Mouse (Mus musculus) embryonic facial prominence, embryonic 14.5 days (tissue): Measurements from ENCODE around the gene Fam107b. TPM values are rescaled to one million over a fixed set of nuclear protein-coding genes. Genes with fewer than 3 reads are reported as not detected.
"Not testable (repeated sequence)": the region's sequence is repeated elsewhere in the genome, so short reads cannot be mapped to it uniquely, and the experiment has no call there.

Experiments
- ATAC-seq: fragments of 200-750 bp; cut with Nextera tagmentation; 2 replicates; pipeline ENCODE4 v1.8.0; 2017; ENCODE audit warnings: low read depth, moderate number of reproducible peaks, moderate TSS enrichment
- DNase-seq: peaks from one replicate; pipeline ENCODE4 v3.0.0-alpha.2; 2015; ENCODE audit warnings: low spot score
- H3K27ac ChIP-seq: fragments of 300-500 bp; sonication (generic); replicated peaks from 2 replicates; pipeline ENCODE4 v1.5.1; 2014; ENCODE audit warnings: low read depth, mild to moderate bottlenecking, low read length, moderate library complexity
- H3K27me3 ChIP-seq: fragments of 300-500 bp; sonication (generic); replicated peaks from 2 replicates; pipeline ENCODE4 v1.6.1; 2014; ENCODE audit warnings: low read length; ENCODE audit not compliant: control insufficient read depth, insufficient read depth
- H3K36me3 ChIP-seq: fragments of 300-500 bp; sonication (generic); 2 replicates; pipeline ENCODE4 v1.6.1; 2014; ENCODE audit warnings: low read length, mixed read lengths; ENCODE audit not compliant: control insufficient read depth, insufficient read depth
- H3K4me1 ChIP-seq: fragments of 300-500 bp; sonication (generic); 2 replicates; pipeline ENCODE4 v1.6.1; 2014; ENCODE audit warnings: antibody characterized with exemption, low read length; ENCODE audit not compliant: control insufficient read depth, insufficient read depth
- H3K4me2 ChIP-seq: fragments of 300-500 bp; sonication (generic); 2 replicates; pipeline ENCODE4 v1.6.1; 2014; ENCODE audit warnings: low read depth, mild to moderate bottlenecking, low read length, moderate library complexity, mixed read lengths
- H3K4me3 ChIP-seq: fragments of 300-500 bp; sonication (generic); 2 replicates; pipeline ENCODE4 v1.5.1; 2014; ENCODE audit warnings: low read depth, mild to moderate bottlenecking, low read length
- H3K9ac ChIP-seq: fragments of 300-500 bp; sonication (generic); 2 replicates; pipeline ENCODE4 v1.6.1; 2014; ENCODE audit warnings: low read depth, mild to moderate bottlenecking, low read length, moderate library complexity, mixed read lengths
- H3K9me3 ChIP-seq: fragments of 300-500 bp; sonication (generic); 2 replicates; pipeline ENCODE4 v1.6.1; 2016; ENCODE audit warnings: low read length; ENCODE audit not compliant: control insufficient read depth
- WGBS: fragments of 180-500 bp; shearing (Covaris S2); extraction: QIAGEN DNeasy Blood & Tissue Kit; methylation state at CpG from one replicate; pipeline ENCODE4 v1.1.7; 2014; 5-methylcytosine and 5-hydroxymethylcytosine counted together
- polyA plus RNA-seq: library from polyadenylated mRNA; unstranded; fragments of >200 nt; fragmentation: Nextera tagmentation; extraction: Ambion mirVana; gene quantifications from 2 replicates; pipeline ENCODE4 v1.2.1, GENCODE M21; 2014

Fam107b gene
- polyA plus RNA-seq, 1 experiment from 2014 or later = 40.4 TPM

DNA sequence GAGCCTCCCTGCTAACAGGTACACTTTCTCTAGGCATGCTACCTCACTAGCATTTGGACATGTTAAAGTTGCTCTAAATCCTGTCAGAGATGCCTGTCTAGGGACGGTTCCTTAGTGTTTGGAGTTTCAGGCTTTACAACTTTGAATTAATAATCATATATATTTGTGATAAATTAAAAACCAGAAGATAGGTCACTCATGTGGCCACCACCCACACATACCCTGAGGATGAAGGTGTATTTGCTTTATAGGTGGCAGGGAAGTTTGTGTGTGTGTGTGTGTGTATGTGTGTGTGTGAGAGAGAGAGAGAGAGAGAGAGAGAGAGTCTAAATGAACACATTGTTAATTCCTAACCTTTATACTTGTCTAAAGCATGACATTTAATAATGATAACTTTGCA, 144.2 kb downstream of the Fam107b start:
- Histone ChIP-seq H3K4me3 (peak overlapping the region; percentile 80), H3K4me1 (peaks cover 30% of the 10 kb centered on the region), H3K4me2 (peak overlapping the region; percentile 83), H3K36me3 (no peaks in the 10 kb centered on the region), H3K9ac (peak overlapping the region; percentile 87), H3K27ac (no peak overlapping the region), H3K9me3 (no peaks in the 10 kb centered on the region), H3K27me3 (no peaks in the 10 kb centered on the region)
- 39% methylated on average over 1 of the region's 1 CpGs for WGBS
- ATAC-seq = no peak
- no peak for DNase-seq

GRCm38 (mm10) chr2:3715424-3715823, 145.1 kb downstream of the Fam107b start:
- Histone ChIP-seq H3K27me3 (no peaks in the 10 kb centered on the region), H3K9ac (no peak overlapping the region), H3K4me2 (peak overlapping the region; percentile 83), H3K36me3 (no peaks in the 10 kb centered on the region), H3K4me3 (peak overlapping the region; percentile 10), H3K27ac (no peak overlapping the region), H3K4me1 (peaks cover 30% of the 10 kb centered on the region), H3K9me3 (no peaks in the 10 kb centered on the region)
- DNase-seq = no peak
- ATAC-seq = no peak
- 49% methylated on average over 3 of the region's 3 CpGs for WGBS

GRCm38 (mm10) chr2:3717268-3717667, 147.0 kb downstream of the Fam107b start:
- peaks cover 30% of the 10 kb centered on the region for H3K4me1 ChIP-seq
- no peak overlapping the region for H3K9ac ChIP-seq
- ATAC-seq = no peak

DNA sequence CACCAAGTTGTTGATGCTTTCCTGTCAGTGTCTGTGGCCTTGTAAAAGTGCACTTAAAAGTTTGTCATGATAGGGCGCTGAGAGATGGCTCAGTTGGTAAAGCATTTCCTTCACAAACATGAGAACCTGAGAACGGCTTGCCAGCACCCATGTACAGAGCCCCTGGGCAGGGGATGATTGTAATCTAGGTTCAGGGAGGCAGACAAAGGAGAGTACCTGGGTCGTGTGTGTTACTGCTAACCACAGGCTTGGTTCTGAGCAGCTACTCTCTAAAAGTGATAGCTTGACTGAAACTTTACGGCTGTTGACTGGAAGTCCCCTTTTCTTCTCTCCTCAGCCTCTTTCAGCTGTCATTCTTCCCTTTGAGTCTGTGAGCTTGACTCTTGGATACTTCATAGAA, 147.6 kb downstream of the Fam107b start:
- Histone ChIP-seq H3K9ac (no peak overlapping the region), H3K4me2 (no peak overlapping the region), H3K27ac (no peak overlapping the region), H3K9me3 (no peaks in the 10 kb centered on the region), H3K4me1 (peaks cover 30% of the 10 kb centered on the region), H3K27me3 (no peaks in the 10 kb centered on the region), H3K4me3 (no peak overlapping the region), H3K36me3 (no peaks in the 10 kb centered on the region)
- ATAC-seq (no peak), DNase-seq (no peak)
- 68% methylated on average over 4 of the region's 4 CpGs for WGBS

More at GRCm38 (mm10) chr2:3717268-3717667, 147.0 kb downstream of the Fam107b start:
- Histone ChIP-seq H3K4me2 (no peak overlapping the region), H3K27ac (no peak overlapping the region), H3K9me3 (no peaks in the 10 kb centered on the region), H3K36me3 (no peaks in the 10 kb centered on the region), H3K4me3 (no peak overlapping the region), H3K27me3 (no peaks in the 10 kb centered on the region)
- no peak for DNase-seq
- 39% methylated on average over 5 of the region's 5 CpGs for WGBS

DNA sequence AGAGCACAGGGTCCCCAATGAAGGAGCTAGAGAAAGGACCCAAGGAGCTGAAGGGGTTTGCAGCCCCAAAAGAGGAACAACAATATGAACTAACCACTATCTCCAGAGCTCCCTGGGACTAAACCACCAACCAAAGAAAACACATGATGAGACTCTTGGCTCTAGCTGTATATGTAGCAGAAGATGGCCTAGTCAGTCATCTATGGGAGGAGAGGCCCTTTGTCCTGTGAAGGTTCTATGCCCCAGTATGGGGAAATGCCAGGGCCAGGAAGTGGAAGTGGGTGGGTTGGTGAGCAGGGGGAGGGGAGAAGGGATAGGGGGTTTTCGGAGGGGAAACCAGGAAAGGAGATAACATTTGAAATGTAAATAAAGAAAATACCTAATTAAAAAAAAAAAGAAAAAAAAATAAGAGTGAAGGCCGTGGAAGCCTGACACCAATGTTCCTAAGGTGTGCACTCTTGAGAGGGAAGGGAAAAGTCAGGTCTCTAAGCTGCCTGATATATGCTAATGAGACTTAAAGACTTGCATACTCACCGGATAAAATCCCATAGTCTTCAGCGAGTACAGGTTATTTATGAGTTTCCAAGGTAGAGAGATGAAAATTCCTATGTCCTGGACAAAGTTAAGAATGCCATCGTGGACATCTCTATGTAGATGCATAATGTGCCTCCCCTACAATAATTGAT, 149.3 kb downstream of the Fam107b start:
- not testable (repeated sequence) for H3K36me3 ChIP-seq, H3K4me2 ChIP-seq, H3K27ac ChIP-seq, ATAC-seq, H3K9me3 ChIP-seq, DNase-seq, H3K27me3 ChIP-seq, H3K4me3 ChIP-seq, H3K9ac ChIP-seq
- WGBS = 86% methylated on average over 5 of the region's 5 CpGs
- peaks cover 23% of the 10 kb centered on the region for H3K4me1 ChIP-seq

DNA sequence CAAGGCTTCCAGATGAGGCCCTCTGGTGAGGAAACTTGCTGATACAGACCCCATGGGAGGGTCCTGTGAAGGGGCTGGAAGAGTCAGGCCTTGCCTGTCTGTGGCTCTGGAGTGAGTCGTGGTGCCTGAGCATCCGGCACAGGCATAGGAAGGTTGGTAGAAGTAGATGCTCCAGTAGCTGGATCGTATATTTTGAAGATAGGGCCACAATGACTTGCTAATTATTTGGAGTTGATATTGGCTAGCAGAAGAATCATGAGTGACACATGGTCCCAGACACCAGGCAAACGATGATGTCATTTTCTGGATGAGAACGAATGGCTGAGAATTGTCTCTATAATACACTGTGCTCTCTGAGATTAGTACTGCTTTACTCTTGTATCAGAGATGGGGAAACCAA, 150.8 kb downstream of the Fam107b start:
- no peak for DNase-seq
- Histone ChIP-seq H3K9ac (no peak overlapping the region), H3K27me3 (no peaks in the 10 kb centered on the region), H3K4me1 (peaks cover 16% of the 10 kb centered on the region), H3K36me3 (no peaks in the 10 kb centered on the region), H3K27ac (no peak overlapping the region), H3K4me2 (no peak overlapping the region), H3K4me3 (no peak overlapping the region), H3K9me3 (no peaks in the 10 kb centered on the region)
- ATAC-seq = no peak
- WGBS = 91% methylated on average over 5 of the region's 5 CpGs

- no peaks in the 10 kb centered on the region for H3K27me3 ChIP-seq
- no peaks in the 10 kb centered on the region for H3K36me3 ChIP-seq
- no peak overlapping the region for H3K4me3 ChIP-seq
- no peak overlapping the region for H3K4me2 ChIP-seq
- no peak for ATAC-seq
- H3K4me1 ChIP-seq = peaks cover 17% of the 10 kb centered on the region
- DNase-seq = no peak
- no peaks in the 10 kb centered on the region for H3K9me3 ChIP-seq
- H3K9ac ChIP-seq = no peak overlapping the region
- no peak overlapping the region for H3K27ac ChIP-seq
- WGBS = 81% methylated on average over 6 of the region's 6 CpGs
Observed at GRCm38 (mm10) chr2:3721974-3722373, 151.7 kb downstream of the Fam107b start.

DNA sequence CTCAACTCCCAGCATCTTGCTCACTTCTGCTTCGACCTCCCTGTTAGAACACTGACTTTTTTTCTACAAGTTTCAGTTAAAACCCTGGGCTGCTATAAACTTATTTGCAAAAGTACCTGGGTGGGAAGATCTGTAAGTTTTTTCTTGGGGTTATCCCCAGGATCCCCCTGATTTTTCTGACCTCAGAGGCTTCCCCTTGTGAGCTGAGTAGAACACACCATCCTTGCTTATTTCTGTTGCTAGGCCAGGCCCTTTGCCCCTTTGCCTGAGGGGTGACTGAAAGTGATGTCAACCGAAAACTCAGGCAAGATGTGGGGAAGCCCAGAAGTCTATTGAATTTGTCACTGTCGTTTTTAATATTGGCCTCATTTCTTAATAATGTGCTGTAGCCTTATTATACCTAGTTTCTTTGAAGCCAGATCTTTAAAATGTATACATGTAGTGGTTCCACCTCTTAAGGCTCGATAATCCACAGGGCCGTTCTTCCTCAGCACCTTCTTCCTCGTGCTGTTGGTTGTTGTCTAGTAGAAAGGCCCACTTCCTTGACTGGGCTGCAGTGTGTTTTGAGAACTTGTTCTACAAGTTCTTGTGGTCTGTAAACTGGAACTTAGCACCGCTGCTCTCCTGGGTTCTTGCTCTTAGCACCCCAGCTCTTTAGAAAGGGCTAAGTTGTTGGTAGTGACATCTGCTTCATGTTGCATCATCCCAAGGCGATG, 153.3 kb downstream of the Fam107b start:
- Histone ChIP-seq H3K27ac (no peak overlapping the region), H3K36me3 (no peaks in the 10 kb centered on the region), H3K9ac (no peak overlapping the region), H3K9me3 (no peaks in the 10 kb centered on the region), H3K4me3 (no peak overlapping the region), H3K4me1 (peaks cover 11% of the 10 kb centered on the region), H3K4me2 (no peak overlapping the region), H3K27me3 (no peaks in the 10 kb centered on the region)
- 80% methylated on average over 8 of the region's 8 CpGs for WGBS
- ATAC-seq = no peak
- DNase-seq = no peak
